Mouse (Mus musculus): ENCODE measurements around the gene Cdh22. TPM values are rescaled to one million over a fixed set of nuclear protein-coding genes. Genes with fewer than 3 reads are reported as not detected.

Gene Cdh22
- polyA plus RNA-seq, 1 experiment from 2014 or later, result not detected

GRCm38 (mm10) chr2:165275824-165276223 lies 41.2 kb upstream of the Cdh22 start:
- DNase-seq (peak; percentile 74), ATAC-seq (peak; percentile 53)
- no peaks in the 10 kb centered on the region for H3K9me3 ChIP-seq (ENCODE audit: low read length)

GRCm38 (mm10) chr2:165275124-165275640 lies 40.5 kb upstream of the Cdh22 start:
- H3K36me3 ChIP-seq (replicated peaks; ENCODE audit: insufficient read depth, low read length), result peaks cover 14% of the 10 kb centered on the region
- H3K4me1 ChIP-seq (ENCODE audit: insufficient read depth), result no peaks in the 10 kb centered on the region
- no peak overlapping the region for H3K27ac ChIP-seq (ENCODE audit: low read depth)
- no peak for ATAC-seq
- WGBS (ENCODE audit: insufficient replicate concordance), result 57% methylated on average over 8 of the region's 8 CpGs
- no peaks in the 10 kb centered on the region for H3K9me3 ChIP-seq (ENCODE audit: low read length)
- no peak overlapping the region for H3K4me2 ChIP-seq (ENCODE audit: low read depth, low read length)
- DNase-seq, result no peak
- H3K9ac ChIP-seq (replicated peaks), result no peak overlapping the region
- no peaks in the 10 kb centered on the region for H3K27me3 ChIP-seq (ENCODE audit: insufficient read depth, low read length)
- TF ChIP-seq CTCF (IDR thresholded peaks at IDR 0.05; ENCODE audit: low read depth), result no peak
- TF ChIP-seq EP300 (IDR thresholded peaks at IDR 0.05; ENCODE audit: low read depth), result no peak
- no peak overlapping the region for H3K4me3 ChIP-seq (ENCODE audit: low read depth, low read length)

More at GRCm38 (mm10) chr2:165275824-165276223, 41.2 kb upstream of the Cdh22 start:
- Histone ChIP-seq H3K4me2 (ENCODE audit: low read depth, low read length) (no peak overlapping the region), H3K36me3 (replicated peaks; ENCODE audit: insufficient read depth, low read length) (peaks cover 16% of the 10 kb centered on the region), H3K27me3 (ENCODE audit: insufficient read depth, low read length) (no peaks in the 10 kb centered on the region), H3K4me1 (ENCODE audit: insufficient read depth) (no peaks in the 10 kb centered on the region), H3K4me3 (ENCODE audit: low read depth, low read length) (no peak overlapping the region), H3K9ac (replicated peaks) (no peak overlapping the region), H3K27ac (ENCODE audit: low read depth) (no peak overlapping the region)
- TF ChIP-seq CTCF (IDR thresholded peaks at IDR 0.05; ENCODE audit: low read depth) (peak; percentile 83), EP300 (IDR thresholded peaks at IDR 0.05; ENCODE audit: low read depth) (no peak)
- 33% methylated on average over 8 of the region's 8 CpGs for WGBS (ENCODE audit: insufficient replicate concordance)

GRCm38 (mm10) chr2:165273589-165273988 lies 38.9 kb upstream of the Cdh22 start:
- Histone ChIP-seq H3K4me1 (ENCODE audit: insufficient read depth) (no peaks in the 10 kb centered on the region), H3K9ac (replicated peaks) (no peak overlapping the region), H3K4me3 (ENCODE audit: low read depth, low read length) (no peak overlapping the region), H3K36me3 (replicated peaks; ENCODE audit: insufficient read depth, low read length) (peaks cover 14% of the 10 kb centered on the region; the same call in 1 of the 2 replicates), H3K4me2 (ENCODE audit: low read depth, low read length) (no peak overlapping the region), H3K27ac (ENCODE audit: low read depth) (no peak overlapping the region), H3K9me3 (ENCODE audit: low read length) (no peaks in the 10 kb centered on the region), H3K27me3 (ENCODE audit: insufficient read depth, low read length) (no peaks in the 10 kb centered on the region)
- TF ChIP-seq EP300 (IDR thresholded peaks at IDR 0.05; ENCODE audit: low read depth) (no peak), CTCF (IDR thresholded peaks at IDR 0.05; ENCODE audit: low read depth) (no peak)
- DNase-seq, result no peak
- ATAC-seq, result no peak
- WGBS (ENCODE audit: insufficient replicate concordance), result 30% methylated on average over 4 of the region's 4 CpGs

- Histone ChIP-seq H3K27ac (ENCODE audit: low read depth) (no peak overlapping the region), H3K9ac (replicated peaks) (no peak overlapping the region), H3K9me3 (ENCODE audit: low read length) (no peaks in the 10 kb centered on the region), H3K27me3 (ENCODE audit: insufficient read depth, low read length) (0 out of 2 replicates have a peak, but pooled peaks cover 3% of the 10 kb centered on the region), H3K4me2 (ENCODE audit: low read depth, low read length) (no peak overlapping the region), H3K36me3 (replicated peaks; ENCODE audit: insufficient read depth, low read length) (0 out of 2 replicates have a peak, but pooled peaks cover under 1% of the 10 kb centered on the region), H3K4me1 (ENCODE audit: insufficient read depth) (no peaks in the 10 kb centered on the region), H3K4me3 (ENCODE audit: low read depth, low read length) (no peak overlapping the region)
- no peak for TF ChIP-seq EP300 (IDR thresholded peaks at IDR 0.05; ENCODE audit: low read depth)
- TF ChIP-seq CTCF (IDR thresholded peaks at IDR 0.05; ENCODE audit: low read depth), result no peak
- 22% methylated on average over 8 of the region's 8 CpGs for WGBS (ENCODE audit: insufficient replicate concordance)
- DNase-seq (no peak), ATAC-seq (no peak)
Measured at GRCm38 (mm10) chr2:165271326-165271725, 36.7 kb upstream of the Cdh22 start.

GRCm38 (mm10) chr2:165270858-165271257 lies 36.2 kb upstream of the Cdh22 start:
- no peak for DNase-seq
- Histone ChIP-seq H3K4me3 (ENCODE audit: low read depth, low read length) (no peak overlapping the region), H3K27ac (ENCODE audit: low read depth) (no peak overlapping the region), H3K4me2 (ENCODE audit: low read depth, low read length) (no peak overlapping the region), H3K9me3 (ENCODE audit: low read length) (no peaks in the 10 kb centered on the region), H3K4me1 (ENCODE audit: insufficient read depth) (no peaks in the 10 kb centered on the region), H3K36me3 (replicated peaks; ENCODE audit: insufficient read depth, low read length) (no peaks in the 10 kb centered on the region), H3K9ac (replicated peaks) (no peak overlapping the region), H3K27me3 (ENCODE audit: insufficient read depth, low read length) (0 out of 2 replicates have a peak, but pooled peaks cover 3% of the 10 kb centered on the region)
- no peak for ATAC-seq
- 26% methylated on average over 7 of the region's 7 CpGs for WGBS (ENCODE audit: insufficient replicate concordance)
- no peak for TF ChIP-seq CTCF (IDR thresholded peaks at IDR 0.05; ENCODE audit: low read depth)
- no peak for TF ChIP-seq EP300 (IDR thresholded peaks at IDR 0.05; ENCODE audit: low read depth)

GRCm38 (mm10) chr2:165266739-165267138 lies 32.1 kb upstream of the Cdh22 start:
- H3K9me3 ChIP-seq (ENCODE audit: low read length), result no peaks in the 10 kb centered on the region
- 26% methylated on average over 12 of the region's 12 CpGs for WGBS (ENCODE audit: insufficient replicate concordance)
- DNase-seq (no peak), ATAC-seq (no peak)
- H3K27me3 ChIP-seq (ENCODE audit: insufficient read depth, low read length), result 0 out of 2 replicates have a peak, but pooled peaks cover 7% of the 10 kb centered on the region
- H3K36me3 ChIP-seq (replicated peaks; ENCODE audit: insufficient read depth, low read length), result no peaks in the 10 kb centered on the region
- no peak overlapping the region for H3K4me3 ChIP-seq (ENCODE audit: low read depth, low read length)
- no peaks in the 10 kb centered on the region for H3K4me1 ChIP-seq (ENCODE audit: insufficient read depth)
- no peak overlapping the region for H3K4me2 ChIP-seq (ENCODE audit: low read depth, low read length)
- no peak overlapping the region for H3K9ac ChIP-seq (replicated peaks)
- TF ChIP-seq EP300 (IDR thresholded peaks at IDR 0.05; ENCODE audit: low read depth) (no peak), CTCF (IDR thresholded peaks at IDR 0.05; ENCODE audit: low read depth) (no peak)
- H3K27ac ChIP-seq (ENCODE audit: low read depth), result no peak overlapping the region
